Comparison of ENCODE assay signal across 20 mouse cellular contexts in genomic region chr6:59684985-59685384, GRCm38 (mm10).
"Had no signal": no experiment of that assay in that cellular context is flagged by ENCODE, and none has a peak within 500 bp of the region (broad histone marks: within the 10 kb centered on the region; RNA-seq: fewer than 3 reads in every experiment).

No protein-coding gene starts in this region.

- H3K27me3 ChIP-seq: intestine, embryonic 15.5 days; limb, embryonic 12.5 days; limb, embryonic 15.5 days; lung, embryonic 15.5 days; megakaryocyte, embryonic 14.5 days; midbrain, embryonic 13.5 days; neural tube, embryonic 13.5 days; stomach, embryonic 15.5 days had no signal

- H3K4me1 ChIP-seq: intestine, embryonic 15.5 days; limb, embryonic 12.5 days; limb, embryonic 15.5 days; lung, embryonic 15.5 days; megakaryocyte, embryonic 14.5 days; midbrain, embryonic 10.5 days; midbrain, embryonic 13.5 days; neural tube, embryonic 13.5 days; stomach, embryonic 15.5 days had no signal

- DNase-seq: kidney, adult 11 months; kidney, postnatal 10 days; left cerebral cortex, postnatal 4 days; lung, postnatal 10 days; lung, postnatal 36 days; retina, postnatal 1 day; right cerebral cortex, postnatal 25 days; spleen, adult 18-20 months; thymus, postnatal 25 days had no signal

- ATAC-seq: intestine, embryonic 15.5 days; midbrain, embryonic 13.5 days; midbrain, embryonic 16.5 days had no signal

- H3K4me3 ChIP-seq: intestine, embryonic 15.5 days; limb, embryonic 12.5 days; limb, embryonic 15.5 days; lung, embryonic 15.5 days; megakaryocyte, embryonic 14.5 days; midbrain, embryonic 10.5 days; midbrain, embryonic 13.5 days; myocyte; neural tube, embryonic 13.5 days; stomach, embryonic 15.5 days had no signal

- H3K36me3 ChIP-seq: intestine, embryonic 15.5 days; limb, embryonic 12.5 days; limb, embryonic 15.5 days; lung, embryonic 15.5 days; midbrain, embryonic 10.5 days; midbrain, embryonic 13.5 days; neural tube, embryonic 13.5 days; stomach, embryonic 15.5 days had no signal

- H3K9me3 ChIP-seq: intestine, embryonic 15.5 days; stomach, embryonic 15.5 days had no signal

- H3K4me2 ChIP-seq: intestine, embryonic 15.5 days; limb, embryonic 12.5 days; limb, embryonic 15.5 days; lung, embryonic 15.5 days; midbrain, embryonic 13.5 days; neural tube, embryonic 13.5 days; stomach, embryonic 15.5 days had no signal

- H3K9ac ChIP-seq: intestine, embryonic 15.5 days; limb, embryonic 12.5 days; limb, embryonic 15.5 days; lung, embryonic 15.5 days; midbrain, embryonic 13.5 days; neural tube, embryonic 13.5 days; stomach, embryonic 15.5 days had no signal

- H3K27ac ChIP-seq: intestine, embryonic 15.5 days; limb, embryonic 12.5 days; limb, embryonic 15.5 days; lung, embryonic 15.5 days; midbrain, embryonic 10.5 days; midbrain, embryonic 13.5 days; neural tube, embryonic 13.5 days; stomach, embryonic 15.5 days had no signal
